ENCODE assay signal across 9 mouse cellular contexts in genomic region chr12:86855670-86856069, GRCm38 (mm10). TPM values are rescaled to one million over a fixed set of nuclear protein-coding genes. Genes with fewer than 3 reads are reported as not detected.
DNase-seq lines count a peak whose midpoint lies in the region; ATAC-seq and TF ChIP-seq lines count a peak whose summit lies in the region.
"Had no signal": no experiment of that assay in that cellular context is flagged by ENCODE, and none has a peak within 500 bp of the region (broad histone marks: within the 10 kb centered on the region; RNA-seq: fewer than 3 reads in every experiment).

No protein-coding gene starts in this region.

- H3K4me3 ChIP-seq in gastrocnemius, adult 2 months: no peak overlapping the region
- H3K4me3 ChIP-seq in forebrain, embryonic 16.5 days (replicated peaks; ENCODE audit: low read length): no peak overlapping the region; the same call in 1 of the 2 replicates
- H3K4me3 ChIP-seq in intestine, embryonic 15.5 days (replicated peaks): no peak overlapping the region
- H3K4me3 ChIP-seq: myocyte had no signal

- H3K4me1 ChIP-seq in forebrain, embryonic 16.5 days (replicated peaks; ENCODE audit: control insufficient read depth, insufficient read depth, low read length): peaks cover 29% of the 10 kb centered on the region
- peaks cover 16% of the 10 kb centered on the region for H3K4me1 ChIP-seq in intestine, embryonic 15.5 days (replicated peaks)

- no peak overlapping the region; the same call in 1 of the 2 replicates for H3K9ac ChIP-seq in forebrain, embryonic 16.5 days (replicated peaks; ENCODE audit: low read depth, low read length)
- H3K9ac ChIP-seq in intestine, embryonic 15.5 days: no peak overlapping the region

- no peaks in the 10 kb centered on the region for H3K36me3 ChIP-seq in forebrain, embryonic 16.5 days (ENCODE audit: control insufficient read depth, insufficient read depth)
- no peaks in the 10 kb centered on the region for H3K36me3 ChIP-seq in intestine, embryonic 15.5 days

- peak overlapping the region; percentile 21 for H3K27ac ChIP-seq in gastrocnemius, adult 2 months
- H3K27ac ChIP-seq in forebrain, embryonic 16.5 days (ENCODE audit: low read length): 0 out of 2 replicates have a peak overlapping the region, but pooled peaks have one; percentile 6
- H3K27ac ChIP-seq in intestine, embryonic 15.5 days: no peak overlapping the region

- H3K27me3 ChIP-seq in forebrain, embryonic 16.5 days (replicated peaks; ENCODE audit: control insufficient read depth, insufficient read depth, low read length): no peaks in the 10 kb centered on the region
- no peaks in the 10 kb centered on the region for H3K27me3 ChIP-seq in intestine, embryonic 15.5 days (replicated peaks)

- peak; percentile 64 for ATAC-seq in forebrain, embryonic 16.5 days
- peak; percentile 67 for ATAC-seq in intestine, embryonic 15.5 days

- intact Hi-C loops in gastrocnemius, adult 2 months (cut with DNase I): no loop called here
- intact Hi-C loops in gastrocnemius, postnatal 36 days (cut with DNase I): no loop called here

- no peak for TF ChIP-seq CTCF in gastrocnemius, adult 2 months (IDR thresholded peaks at IDR 0.05)

- DNase-seq in gastrocnemius, adult 2 months: peak; percentile 62
- DNase-seq in gastrocnemius, postnatal 36 days: no peak
- peak; percentile 90 for DNase-seq in NIH3T3 (ENCODE audit: low read depth)
- peak; percentile 41 for DNase-seq in lung, postnatal 14 days
- peak; percentile 81 for DNase-seq in right cerebral cortex, postnatal 14 days
- no peak for DNase-seq in layer of hippocampus, postnatal 36 days

- WGBS in forebrain, embryonic 16.5 days: 16% methylated on average over 11 of the region's 11 CpGs
- whole genome bisulfite sequencing in intestine, embryonic 15.5 days: 9% methylated on average over 11 of the region's 11 CpGs

- H3K9me3 ChIP-seq in forebrain, embryonic 16.5 days (ENCODE audit: control insufficient read depth, low read length): no peaks in the 10 kb centered on the region
- no peaks in the 10 kb centered on the region for H3K9me3 ChIP-seq in intestine, embryonic 15.5 days

- H3K4me2 ChIP-seq in forebrain, embryonic 16.5 days (ENCODE audit: low read length): peak overlapping the region; percentile 29
- peak overlapping the region; percentile 28 for H3K4me2 ChIP-seq in intestine, embryonic 15.5 days (replicated peaks)

RNA-seq across cellular contexts. Expression of gene Irf2bpl, which starts 28.9 kb away (rescaled TPM):
- total RNA-seq in gastrocnemius, adult 2 months (2021): 10 to 100 TPM; 21.5 to 28.2 TPM
- total RNA-seq in gastrocnemius, postnatal 36 days (2021): 10 to 100 TPM; 18.6 to 23.7 TPM
- 67.0 and 74.0 TPM in 2 replicates for polyA plus RNA-seq in forebrain, embryonic 16.5 days (2015; fragmentation: Nextera tagmentation; extraction: Ambion mirVana)
- polyA plus RNA-seq in intestine, embryonic 15.5 days (2015; fragmentation: Nextera tagmentation; extraction: Ambion mirVana): 19.6 and 22.4 TPM in 2 replicates
- total RNA-seq in layer of hippocampus, postnatal 36 days (2021): 10 to 100 TPM; 68.3 to 69.5 TPM

Comparison
In these comparisons a context has a peak if more than half of its experiments do, and no peak if none do; other contexts are left out.
1. DNase-seq: peak in gastrocnemius, adult 2 months (single experiment), NIH3T3 (single experiment), lung, postnatal 14 days (single experiment) and right cerebral cortex, postnatal 14 days (single experiment); none in gastrocnemius, postnatal 36 days (0 of 2) and layer of hippocampus, postnatal 36 days (0 of 2).